Mouse (Mus musculus) urinary bladder, postnatal 14 days (tissue): ENCODE results near the gene Dlx5.

Experiments used
- DNase-seq: peaks from one replicate; pipeline ENCODE4 v3.0.0; 2021; ENCODE audit warnings: low spot score

Gene Dlx5

DNA sequence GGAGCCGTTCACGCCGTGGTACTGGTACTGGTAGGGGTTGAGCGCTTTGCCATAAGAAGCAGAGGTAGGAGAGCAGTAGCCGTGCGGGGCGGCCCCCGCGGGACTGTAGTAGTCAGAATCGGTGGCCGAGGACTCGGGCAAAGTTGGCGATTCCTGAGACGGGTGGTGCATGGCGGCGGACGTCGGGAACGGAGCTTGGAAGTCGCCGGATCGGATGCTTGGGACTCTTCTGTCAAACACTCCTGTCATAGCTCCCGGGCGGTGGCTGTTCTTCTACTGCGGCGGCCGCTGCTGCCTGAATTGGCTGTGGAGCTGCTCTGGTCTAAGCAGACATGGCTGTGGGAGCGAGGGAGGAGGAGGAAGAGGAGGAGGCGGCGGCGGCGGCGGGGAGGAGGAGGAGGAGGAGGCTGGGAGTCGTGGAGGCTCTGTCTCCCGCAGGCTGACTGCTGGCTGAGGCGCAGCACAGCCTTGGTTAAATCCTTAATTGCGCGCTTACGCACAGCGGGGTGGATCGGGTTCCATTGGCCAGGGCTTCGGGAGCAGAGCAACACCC is at the start of gene Dlx5:
Gene Dlx5, minus strand, starts transcription at position 448 of the 553 bp plus-strand sequence.
- peak; percentile 48 for DNase-seq

DNA sequence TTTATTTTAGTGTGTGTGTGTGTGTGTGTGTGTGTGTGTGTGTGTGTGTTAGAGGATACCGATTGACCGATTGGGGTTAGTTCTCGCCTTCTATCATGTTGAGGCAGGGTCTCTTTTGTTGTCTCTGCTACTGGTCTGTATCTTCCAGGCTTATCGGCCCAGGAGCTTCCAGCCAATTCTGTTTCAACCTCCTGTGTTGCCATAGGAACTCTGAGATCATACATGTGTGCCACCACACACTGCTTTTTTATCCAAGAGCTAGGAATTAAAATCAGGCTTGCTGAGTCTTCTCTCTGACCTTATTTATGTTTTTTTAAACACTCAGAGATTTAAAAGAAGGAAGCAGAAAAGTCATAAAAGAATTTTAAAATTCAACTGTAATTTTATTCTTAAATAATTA is 49.6 kb upstream of the Dlx5 start:
- DNase-seq: no peak

DNA sequence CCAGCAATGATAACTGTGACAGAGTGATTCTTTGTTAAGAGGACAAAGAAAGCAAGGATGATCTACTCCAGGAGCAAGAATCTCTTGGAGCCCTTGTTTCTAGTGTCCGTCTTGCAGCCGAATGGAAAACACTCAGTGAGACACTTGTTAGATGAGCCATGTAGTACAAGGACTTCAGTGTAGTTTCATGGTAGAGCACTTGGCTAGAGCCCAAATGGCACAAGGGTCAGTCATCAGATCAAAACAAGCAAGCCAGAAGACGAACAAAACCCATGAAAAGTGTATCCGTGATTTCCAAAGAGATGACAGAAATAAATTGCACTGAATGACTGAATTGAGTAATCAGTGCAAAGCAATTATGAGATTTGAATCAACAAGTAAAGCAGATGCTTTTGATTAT is 48.9 kb upstream of the Dlx5 start:
- no peak for DNase-seq

DNA sequence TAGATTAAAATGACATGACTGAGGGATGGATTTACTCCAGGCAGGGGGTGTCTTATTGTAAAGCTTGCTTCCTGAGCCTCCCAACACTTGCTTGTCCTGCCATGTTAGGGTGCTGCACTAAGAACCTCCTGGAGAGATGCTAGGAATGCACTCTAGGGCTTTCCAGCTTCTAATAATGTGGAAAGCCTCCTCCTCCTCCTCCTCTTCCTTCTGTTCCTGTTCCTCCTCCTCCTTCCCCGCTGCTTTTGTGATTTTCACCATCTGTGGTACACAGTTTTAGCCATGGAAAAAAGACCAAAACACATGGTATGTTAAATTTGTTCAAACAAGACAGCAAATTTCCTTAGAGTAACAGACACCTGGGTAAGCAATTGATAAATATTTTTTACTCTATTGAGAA is 43.4 kb upstream of the Dlx5 start:
- DNase-seq: no peak

DNA sequence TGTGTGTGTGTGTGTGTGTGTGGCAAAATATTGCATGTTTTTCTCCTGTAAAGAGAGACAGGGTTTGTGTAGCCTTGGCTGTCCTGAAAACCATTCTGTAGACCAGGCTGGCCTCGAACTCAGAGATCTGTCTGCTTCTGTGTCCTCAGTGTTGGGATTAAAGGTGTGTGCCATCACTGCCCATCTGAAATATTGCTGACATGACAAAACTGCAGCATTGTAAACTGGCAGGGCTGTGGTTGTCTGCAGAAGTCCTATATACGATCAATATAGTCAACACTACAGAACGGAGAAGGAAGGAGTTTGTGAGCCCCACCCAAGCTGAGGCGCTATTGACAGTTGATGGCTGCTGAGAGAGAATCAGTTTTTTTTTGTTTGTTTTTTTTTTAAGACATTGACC is 35.4 kb upstream of the Dlx5 start:
- no peak for DNase-seq

DNA sequence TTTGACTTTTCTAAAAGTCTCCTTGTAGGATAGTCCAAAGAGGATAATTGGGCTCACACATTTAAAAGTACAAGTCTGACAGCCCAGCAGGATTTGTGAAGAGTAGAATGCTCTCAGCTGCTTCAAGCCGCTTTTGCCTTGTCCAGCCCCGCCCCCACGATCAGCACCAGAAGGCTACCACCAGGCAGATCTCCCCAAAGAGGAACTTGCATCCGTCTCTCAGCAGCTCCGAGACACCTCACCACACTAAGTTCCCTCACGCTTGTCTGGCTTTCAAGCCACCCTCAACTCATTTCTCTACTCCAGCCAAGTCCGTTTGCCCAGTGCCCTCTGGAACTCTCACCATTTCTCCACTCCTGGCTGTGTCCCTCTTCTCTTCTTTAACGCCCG is 33.6 kb upstream of the Dlx5 start:
- no peak for DNase-seq

DNA sequence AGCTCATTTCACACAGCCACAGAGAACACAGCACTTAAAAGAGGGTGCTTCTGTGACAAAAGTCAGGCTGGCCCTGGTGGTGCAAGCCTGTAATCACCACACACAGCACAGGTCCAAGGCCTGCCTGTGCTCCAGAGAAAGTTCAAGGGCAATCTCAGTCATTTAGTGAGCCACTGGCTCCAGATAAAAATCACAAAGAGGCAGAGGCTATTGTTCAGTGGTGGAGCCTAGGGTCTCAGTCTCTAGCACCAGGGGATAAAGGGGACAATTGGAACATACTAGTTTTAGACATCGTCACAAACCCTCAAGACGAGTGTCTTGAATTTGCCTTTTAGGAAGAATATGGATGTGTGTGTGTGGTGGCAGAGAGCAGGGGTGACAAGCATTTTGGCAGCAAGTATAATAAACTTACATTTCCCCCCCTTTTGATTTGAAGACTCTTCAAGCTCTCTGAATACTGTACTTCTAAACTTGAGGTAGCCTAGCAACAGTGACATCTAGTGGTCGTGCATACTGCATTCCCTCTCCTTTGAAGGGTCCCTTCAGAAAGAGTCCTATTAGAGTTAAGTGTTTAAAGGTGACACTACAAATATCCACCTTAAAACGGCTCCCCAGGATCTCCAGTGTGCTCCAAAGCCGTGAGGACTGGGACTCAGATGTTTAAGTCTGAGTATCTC is 33.1 kb upstream of the Dlx5 start:
- peak; percentile 25 for DNase-seq

DNA sequence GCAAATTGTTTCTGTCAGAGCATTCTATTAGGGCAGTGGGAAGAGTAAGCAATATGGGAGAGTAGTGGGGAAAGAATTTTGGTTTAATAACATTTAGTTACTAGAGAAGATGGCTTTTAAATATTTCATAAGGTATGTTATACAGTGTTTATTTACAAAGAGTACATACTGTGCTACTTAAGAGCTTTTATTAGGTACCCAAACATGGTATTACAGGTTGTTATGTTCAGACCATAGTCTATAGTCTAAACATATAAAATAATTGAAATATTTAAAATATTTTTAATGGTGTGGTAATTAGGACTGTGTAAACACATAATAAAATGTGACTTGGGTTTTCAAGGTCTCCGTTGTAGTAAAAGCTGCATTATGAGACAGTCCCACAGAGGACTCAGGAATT is 32.4 kb upstream of the Dlx5 start:
- no peak for DNase-seq

DNA sequence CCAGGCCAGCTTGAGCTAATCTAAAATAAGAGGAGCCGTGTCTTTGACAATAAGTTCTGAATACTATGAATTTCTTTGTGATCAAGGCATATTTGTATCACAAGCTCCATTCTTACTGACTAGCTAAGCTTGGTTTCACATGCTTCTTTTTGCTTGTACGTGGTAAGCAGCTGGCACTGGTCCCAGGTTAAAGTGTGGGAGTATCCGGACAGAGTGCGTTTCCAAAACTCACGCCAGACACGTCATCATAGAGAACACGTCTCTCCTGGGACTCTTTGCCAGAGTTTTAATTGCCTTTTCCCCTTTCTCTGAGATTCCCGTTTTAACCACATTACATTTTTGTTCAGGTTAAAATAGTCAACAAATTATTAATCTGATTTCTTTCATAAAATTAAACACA is 27.7 kb upstream of the Dlx5 start:
- DNase-seq: peak; percentile 66

DNA sequence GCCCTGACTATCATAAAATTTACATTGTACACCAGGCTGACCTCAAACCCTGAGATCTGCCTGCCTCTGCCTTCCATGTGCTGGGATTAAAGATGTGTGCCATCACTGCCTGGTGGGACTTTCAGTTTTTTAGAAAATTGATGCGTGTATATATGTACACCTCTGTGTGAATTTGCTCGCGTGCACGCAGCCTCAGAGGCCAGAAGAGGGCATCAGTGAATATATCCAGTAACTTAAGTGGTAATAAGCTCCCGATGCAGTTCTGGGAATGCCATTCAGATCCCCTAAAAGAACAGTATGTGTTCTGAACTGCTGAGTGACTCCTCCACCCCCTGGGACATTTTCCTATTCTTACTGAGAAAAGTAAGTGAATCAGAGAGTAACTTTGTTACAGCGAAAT is 8.2 kb upstream of the Dlx5 start:
- no peak for DNase-seq

DNA sequence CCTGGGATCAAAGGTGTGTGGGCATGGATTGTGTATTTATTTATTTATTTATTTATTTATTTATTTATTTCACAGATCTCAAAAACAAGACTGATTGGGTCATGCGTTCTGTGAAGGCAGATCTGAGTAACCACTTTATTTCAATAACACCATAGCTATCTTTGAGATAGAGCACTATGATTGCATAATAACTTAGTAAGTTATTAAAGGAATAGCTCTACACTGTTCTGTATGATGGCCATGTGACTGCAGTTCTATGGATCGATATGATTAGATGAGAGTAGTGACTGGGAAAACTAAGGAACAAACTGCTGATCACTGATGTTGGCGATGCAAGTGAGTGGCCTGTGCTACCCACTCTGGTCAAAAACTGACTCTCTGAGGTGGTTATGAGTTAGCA is 4.3 kb upstream of the Dlx5 start:
- no peak for DNase-seq

DNA sequence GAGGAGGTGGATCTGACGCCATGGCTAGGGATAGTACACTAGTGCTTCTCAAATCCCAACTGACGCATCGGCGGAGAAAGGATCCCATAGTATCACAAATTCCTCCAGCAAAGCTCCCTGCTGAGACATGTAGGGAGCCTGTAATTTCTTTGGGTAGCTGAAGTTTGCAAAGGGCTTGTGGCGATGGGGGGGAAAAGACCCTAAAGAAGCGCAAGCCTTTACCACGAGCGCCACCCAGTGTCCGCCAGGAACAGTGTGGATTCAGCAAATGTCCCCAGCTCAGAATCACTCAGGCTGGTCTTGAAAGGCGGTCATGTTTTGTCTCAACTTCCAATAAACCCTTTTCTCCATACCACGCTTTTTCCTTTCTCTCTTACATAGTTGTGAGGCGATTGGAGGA is 3.0 kb upstream of the Dlx5 start:
- peak; percentile 42 for DNase-seq

DNA sequence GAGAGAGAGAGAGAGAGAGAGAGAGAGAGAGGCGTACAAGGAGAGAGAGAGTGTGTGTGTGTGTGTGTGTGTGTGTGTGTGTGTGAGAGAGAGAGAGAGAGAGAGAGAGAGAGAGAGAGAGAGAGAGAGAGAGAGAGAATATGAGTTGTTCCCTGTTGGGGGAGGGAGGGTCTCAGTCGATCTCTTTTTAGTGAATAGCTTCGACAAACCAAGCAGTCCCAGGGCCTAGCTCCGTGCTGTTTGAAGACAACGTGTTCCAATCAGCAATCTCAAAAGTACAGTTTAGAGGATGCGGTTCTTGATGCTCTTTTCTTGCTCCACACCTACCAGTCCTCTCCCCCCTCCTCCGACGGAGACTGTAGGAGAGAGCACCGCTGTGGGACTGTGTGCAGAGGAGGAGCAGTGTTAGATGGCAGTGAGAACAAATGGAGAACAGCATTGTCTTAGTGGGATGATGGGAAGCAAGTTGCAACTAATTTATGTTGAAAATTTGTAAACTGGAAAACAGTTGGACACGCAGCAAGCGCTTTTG is 447 bp upstream of the Dlx5 start:
- DNase-seq: no peak

DNA sequence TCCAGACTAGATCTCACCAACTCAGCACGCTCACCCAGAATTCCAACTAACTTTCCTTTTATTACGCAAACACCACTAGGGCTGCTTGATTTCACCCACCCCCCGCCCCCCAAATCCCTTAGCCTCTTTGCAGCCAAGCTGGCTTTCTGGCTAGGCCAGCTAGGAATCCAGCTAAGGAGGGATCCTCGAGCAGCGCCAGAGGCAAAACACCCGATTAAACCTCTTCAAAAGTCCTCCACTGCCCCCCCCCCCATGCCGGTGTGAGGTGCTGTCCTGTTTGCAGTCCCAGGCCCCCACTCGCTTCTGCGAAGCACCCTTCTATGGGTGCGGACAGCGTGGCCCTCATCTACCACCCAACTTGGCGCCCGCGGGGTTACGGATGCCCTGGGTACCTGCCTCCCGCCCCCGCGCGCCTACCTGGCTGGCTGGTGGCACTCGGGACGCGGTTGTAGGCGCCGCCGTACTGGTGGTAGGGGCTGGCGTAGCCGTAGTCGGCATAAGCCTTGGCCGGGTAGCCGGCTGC is 709 bp downstream of the Dlx5 start:
- DNase-seq: no peak

DNA sequence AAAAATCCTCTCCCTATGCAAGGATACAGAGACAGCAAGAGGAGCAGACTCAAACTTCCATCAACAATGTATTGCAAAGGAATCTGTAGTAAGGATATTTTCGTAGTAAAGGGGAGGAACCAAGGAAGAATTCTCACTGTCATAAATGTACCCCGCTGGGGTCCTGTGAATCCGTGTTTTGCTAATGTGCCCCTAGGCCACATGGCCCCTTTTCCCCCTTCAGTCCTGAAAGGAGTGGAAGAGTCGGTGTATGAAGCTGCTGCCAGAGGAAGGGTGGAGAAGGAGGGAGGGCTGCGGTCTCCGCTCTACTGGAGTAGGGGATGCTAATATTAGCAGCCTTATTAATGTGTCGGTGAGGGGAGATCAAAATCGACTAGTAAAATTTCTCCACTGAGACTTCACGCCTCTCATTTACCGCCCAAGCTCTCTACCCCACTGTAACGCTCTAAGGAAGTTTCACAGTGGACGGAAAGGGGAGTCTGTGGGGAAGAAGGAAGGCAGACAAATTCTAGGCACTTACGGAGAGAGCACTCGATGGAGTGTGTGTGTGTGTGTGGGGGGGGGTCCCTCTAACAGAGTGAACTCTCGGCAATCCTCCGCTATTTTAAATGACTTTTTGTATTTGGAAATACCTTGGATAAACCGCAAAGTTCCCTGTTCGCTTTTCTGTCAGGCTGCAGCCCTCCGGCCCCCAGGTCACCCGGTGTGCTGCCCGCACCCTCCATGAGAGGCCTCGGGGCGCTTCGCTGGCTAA is 1.3 kb downstream of the Dlx5 start:
- no peak for DNase-seq

DNA sequence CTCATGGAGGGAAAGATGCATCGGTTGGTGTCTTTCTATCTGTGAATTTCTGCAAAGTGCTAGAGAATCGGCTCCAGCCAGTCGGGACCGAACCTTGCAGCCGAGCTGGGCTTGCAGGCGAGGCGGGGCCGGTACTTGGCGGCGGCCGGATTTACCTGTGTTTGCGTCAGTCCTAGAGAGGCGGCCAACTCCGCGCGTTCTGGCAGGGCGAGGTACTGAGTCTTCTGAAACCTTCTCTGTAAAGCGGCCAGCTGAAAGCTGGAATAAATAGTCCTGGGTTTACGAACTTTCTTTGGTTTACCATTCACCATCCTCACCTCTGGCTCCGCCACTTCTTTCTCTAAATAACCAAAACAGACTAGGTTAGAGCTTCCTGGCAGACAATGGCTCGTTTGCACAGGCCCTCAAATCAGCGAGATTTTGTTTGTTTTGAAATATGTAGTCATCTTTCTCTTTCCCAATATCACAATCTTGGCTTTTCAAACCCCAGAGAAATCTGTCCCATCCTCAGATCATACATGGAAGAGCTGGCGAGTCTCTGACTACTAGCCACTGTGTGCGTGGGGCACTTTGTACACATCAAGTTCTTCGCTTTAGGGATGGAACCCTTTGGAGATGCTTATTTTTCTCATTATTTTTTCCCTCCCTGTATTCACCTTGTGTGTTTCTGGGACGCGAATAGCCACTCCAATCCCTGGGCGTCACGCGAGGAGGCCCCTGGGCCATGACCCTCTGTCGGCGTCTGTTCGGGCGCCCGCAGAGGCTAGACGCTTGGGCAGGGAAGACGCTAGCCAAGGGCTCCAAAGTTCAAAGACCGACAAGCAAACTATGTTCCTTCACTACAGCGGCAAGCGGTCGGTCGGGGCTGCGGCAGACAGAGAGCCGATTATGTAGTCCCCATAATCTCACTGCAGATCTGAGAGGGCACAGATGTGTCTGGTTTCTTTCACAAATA is 2.2 kb downstream of the Dlx5 start:
- no peak for DNase-seq

DNA sequence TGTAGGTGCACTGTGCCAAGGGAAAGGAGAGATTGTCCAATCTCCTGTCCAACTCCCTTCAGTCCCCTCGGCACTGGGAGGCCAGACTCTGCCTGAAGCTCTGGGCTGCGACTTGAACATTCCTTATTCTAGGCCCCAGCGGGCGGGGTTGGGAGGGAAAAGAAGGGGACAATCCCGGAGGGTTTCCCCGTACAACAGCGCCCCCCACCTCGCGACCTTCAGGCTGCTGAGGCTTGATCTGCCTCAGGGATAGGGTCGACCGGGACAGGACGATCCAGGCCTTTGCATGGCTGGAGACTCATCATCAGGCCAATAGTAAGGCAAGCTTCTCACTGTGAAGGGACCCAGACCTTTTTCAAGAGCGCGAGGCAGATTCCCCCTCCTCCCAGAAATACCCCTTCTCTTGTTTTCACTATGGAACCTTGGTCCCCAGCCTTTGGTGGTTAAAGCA is 3.0 kb downstream of the Dlx5 start:
- DNase-seq: no peak

DNA sequence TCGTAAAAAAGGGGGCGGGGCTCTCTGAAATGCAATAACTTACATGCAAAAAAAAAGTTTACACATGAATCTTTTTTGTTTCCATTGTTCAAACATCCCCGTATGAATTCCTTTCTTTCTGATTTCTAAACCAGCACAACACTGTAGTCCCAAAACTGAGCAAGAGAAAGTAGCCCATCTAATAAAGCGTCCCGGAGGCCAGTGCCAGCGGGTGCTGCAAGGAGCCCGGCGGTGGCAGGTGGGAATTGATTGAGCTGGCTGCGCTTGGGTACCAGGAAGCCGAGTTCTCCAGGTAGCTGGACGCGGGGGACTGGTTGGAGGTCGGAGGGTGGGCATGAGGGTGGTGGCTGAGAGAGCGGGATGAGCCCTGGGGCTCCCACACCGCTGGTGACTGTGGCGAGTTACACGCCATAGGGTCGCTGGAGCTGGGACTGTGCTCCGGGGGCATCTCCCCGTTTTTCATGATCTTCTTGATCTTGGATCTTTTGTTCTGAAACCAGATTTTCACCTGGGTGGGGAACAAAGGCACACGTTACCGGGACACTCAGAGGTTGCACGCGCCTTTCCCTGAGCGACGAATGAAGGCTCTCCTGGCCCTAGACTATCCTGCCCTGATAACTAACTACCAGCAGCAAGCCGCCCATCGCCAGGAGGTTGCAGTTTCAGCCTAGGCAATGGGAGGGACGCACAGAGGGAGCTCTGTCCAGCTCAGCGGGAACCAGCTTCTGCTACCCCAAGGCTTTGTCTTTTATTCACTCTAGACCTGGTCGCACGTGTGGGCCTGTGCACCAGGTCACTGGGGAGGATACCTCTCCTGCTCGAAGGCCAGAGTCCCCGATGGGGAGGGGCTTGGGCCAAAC is 3.7 kb downstream of the Dlx5 start:
- DNase-seq: no peak

DNA sequence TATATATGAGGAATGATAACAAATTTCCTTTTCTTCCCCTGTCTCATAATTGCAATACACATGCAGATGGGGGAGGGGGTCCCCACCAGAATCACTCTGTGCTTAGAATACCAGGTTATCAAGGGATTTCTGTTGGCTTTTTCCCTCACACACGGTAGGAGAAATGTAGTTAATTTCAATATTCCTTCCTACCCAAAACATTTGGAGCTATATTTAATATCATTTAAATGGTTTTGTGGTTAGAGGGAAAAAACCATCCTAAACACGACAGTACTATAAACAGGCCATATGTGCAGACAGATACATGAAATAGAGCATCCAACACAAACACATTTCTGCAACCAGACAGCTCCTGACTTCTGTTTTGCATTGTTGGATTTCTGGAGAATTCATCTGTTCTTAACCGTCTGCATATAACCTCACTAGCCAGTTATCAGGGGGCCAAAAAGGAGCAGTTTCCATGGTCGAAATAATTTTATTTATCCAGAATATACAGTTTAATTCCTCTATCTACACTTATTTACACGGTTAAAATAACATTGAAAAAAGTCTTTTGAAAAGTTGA is 4.5 kb downstream of the Dlx5 start:
- no peak for DNase-seq

DNA sequence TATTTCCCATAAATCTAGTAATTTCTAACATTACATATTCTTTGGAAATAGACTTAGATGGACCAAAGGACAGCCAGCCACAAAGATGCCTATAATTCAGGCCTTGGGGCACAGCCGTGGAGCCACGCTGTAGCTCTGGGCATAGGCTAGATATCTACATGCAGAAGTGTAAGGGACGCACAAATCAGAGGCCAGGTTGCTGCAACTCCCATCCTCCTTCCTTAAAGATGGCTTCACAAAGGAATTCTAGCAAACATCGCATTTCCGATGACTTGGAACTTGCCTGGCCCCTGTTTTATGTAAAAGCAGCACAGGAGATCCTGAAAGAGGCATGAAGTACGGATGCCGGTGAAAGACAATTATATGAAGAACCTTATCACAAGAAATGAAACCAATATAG is 5.2 kb downstream of the Dlx5 start:
- no peak for DNase-seq

DNA sequence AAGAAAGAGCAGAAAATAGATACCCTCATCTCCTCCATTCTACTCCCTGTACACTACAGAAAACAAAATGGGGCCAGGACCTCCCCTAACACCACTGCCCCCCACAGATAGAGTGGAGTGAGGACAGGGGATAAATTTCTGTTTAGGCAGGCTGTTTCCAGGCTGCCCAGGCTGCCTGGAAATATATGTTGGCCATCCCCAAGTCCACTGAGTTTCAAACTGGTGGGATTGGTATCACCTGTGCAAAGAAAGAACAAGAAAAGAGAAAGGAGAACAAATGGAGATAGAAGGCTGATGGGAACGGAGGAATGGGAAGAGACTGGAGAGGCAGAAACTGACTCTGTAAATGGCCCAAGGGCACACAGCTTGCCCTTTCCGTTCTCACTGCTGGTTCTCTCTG is 5.7 kb downstream of the Dlx5 start:
- no peak for DNase-seq
